Mouse (Mus musculus) G1E-ER4 (cell line): ENCODE measurements around the gene Rgl3. TPM values are rescaled to one million over a fixed set of nuclear protein-coding genes. Genes with fewer than 3 reads are reported as not detected.

ENCODE experiments used
- GATA1 ChIP-seq: IDR thresholded peaks from one replicate; pipeline ENCODE4 v1.8.0; 2012; ENCODE audit warnings: low read length, inconsistent platforms
- polyA plus RNA-seq: library from polyadenylated mRNA; stranded (reverse); fragments of >175 nt; gene quantifications from 2 replicates; pipeline ENCODE4 v1.2.3, GENCODE M21; 2012

Gene Rgl3
- polyA plus RNA-seq, 1 experiment, result not detected

- no peak for TF ChIP-seq GATA1
These were observed 65.7 kb downstream of the Rgl3 start for GRCm38 (mm10) chr9:21923490-21924098.

- no peak for TF ChIP-seq GATA1
These were observed 66.2 kb downstream of the Rgl3 start for GRCm38 (mm10) chr9:21923036-21923435.

Other genes starting within 250 kb of the Rgl3 start
- gene Spc24, start 229.1 kb downstream of the Rgl3 start, polyA plus RNA-seq, result 90.6 and 123 TPM in 2 replicates
- 0.01 and 0.04 TPM in 2 replicates for gene Kank2, start 190.7 kb downstream of the Rgl3 start, polyA plus RNA-seq
- gene Angptl8, start 153.9 kb downstream of the Rgl3 start, polyA plus RNA-seq, result not detected in 2 replicates
- gene Dock6, start 136.8 kb downstream of the Rgl3 start, polyA plus RNA-seq, result 6.5 and 7.2 TPM in 2 replicates
- gene Rab3d, start 71.3 kb downstream of the Rgl3 start, polyA plus RNA-seq, result 7.7 and 15.2 TPM in 2 replicates
- 0.17 and 0.31 TPM in 2 replicates for gene Ccdc159, start 62.0 kb downstream of the Rgl3 start, polyA plus RNA-seq
- 13.3 and 18.6 TPM in 2 replicates for gene Tmem205, start 61.9 kb downstream of the Rgl3 start, polyA plus RNA-seq
- 3.6 and 5.0 TPM in 2 replicates for gene Plppr2, start 52.4 kb downstream of the Rgl3 start, polyA plus RNA-seq
- 15.1 and 19.9 TPM in 2 replicates for gene Swsap1, start 33.7 kb downstream of the Rgl3 start, polyA plus RNA-seq
- gene Epor, start 25.9 kb downstream of the Rgl3 start, polyA plus RNA-seq, result 159 and 199 TPM in 2 replicates
- 0.05 and 0.06 TPM in 2 replicates for gene Ccdc151, start 13.2 kb upstream of the Rgl3 start, polyA plus RNA-seq
- 177 and 197 TPM in 2 replicates for gene Prkcsh, start 13.4 kb upstream of the Rgl3 start, polyA plus RNA-seq
- not detected in 2 replicates for gene Elavl3, start 62.6 kb upstream of the Rgl3 start, polyA plus RNA-seq
- gene Gm49318, start 81.8 kb upstream of the Rgl3 start, polyA plus RNA-seq, result not detected in 2 replicates
- 17.0 and 20.8 TPM in 2 replicates for gene Zfp653, start 81.9 kb upstream of the Rgl3 start, polyA plus RNA-seq
- 34.1 and 46.0 TPM in 2 replicates for gene Ecsit, start 96.0 kb upstream of the Rgl3 start, polyA plus RNA-seq
- not detected in 2 replicates for gene Cnn1, start 109.8 kb upstream of the Rgl3 start, polyA plus RNA-seq
- 67.9 and 125 TPM in 2 replicates for gene Elof1, start 127.7 kb upstream of the Rgl3 start, polyA plus RNA-seq
- 19.9 and 22.9 TPM in 2 replicates for gene Acp5, start 146.3 kb upstream of the Rgl3 start, polyA plus RNA-seq
- 87.8 and 135 TPM in 2 replicates for gene Pigyl, start 167.4 kb upstream of the Rgl3 start, polyA plus RNA-seq
- not detected in 2 replicates for gene Zfp872, start 198.6 kb upstream of the Rgl3 start, polyA plus RNA-seq
- gene Zfp809, start 236.3 kb upstream of the Rgl3 start, polyA plus RNA-seq, result 6.1 and 8.8 TPM in 2 replicates